Mouse (Mus musculus): ENCODE measurements at regions not wholly inside any gene's neighbourhood (a gene's known extent, or its start where the extent isn't known, plus 50 kb on each side); places are given as distances from the start of the nearest gene placed in this dataset.

DNA sequence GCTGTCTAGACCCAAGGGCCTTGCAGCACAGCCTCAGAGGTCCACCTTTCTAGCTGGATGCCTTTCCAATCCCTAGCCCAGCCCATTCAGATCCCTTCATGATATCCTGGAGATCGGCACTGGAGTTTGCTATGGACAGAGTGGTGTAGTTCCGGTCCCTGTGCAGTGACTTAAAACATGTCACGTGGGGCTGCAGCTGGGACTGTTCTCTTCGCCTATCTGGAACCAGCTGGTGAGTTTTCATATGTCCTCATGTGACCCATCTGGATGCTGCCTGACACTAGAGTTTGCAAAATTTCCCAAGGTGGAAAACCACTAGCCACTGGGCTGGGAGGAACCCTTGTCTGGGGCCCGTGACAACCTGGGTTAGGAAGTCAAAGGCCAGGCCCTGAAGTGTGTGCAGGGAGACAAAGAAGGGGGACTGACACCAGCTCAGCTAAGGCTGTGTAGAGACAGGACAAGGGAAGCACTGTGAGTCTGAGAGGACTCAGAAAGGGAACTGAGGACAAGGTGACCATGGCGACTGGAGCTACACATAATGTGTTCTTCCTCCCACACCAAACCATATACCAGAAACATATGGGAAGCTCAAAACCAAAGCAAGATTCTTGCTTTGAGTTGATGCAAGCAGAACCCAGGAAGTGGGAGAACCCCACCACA is 75.9 kb upstream of the Dazl start:
- Histone ChIP-seq H3K36me3 (replicated peaks; ENCODE audit: insufficient read depth, low read length) (no peaks in the 10 kb centered on the region), H3K27ac (ENCODE audit: low read depth) (no peak overlapping the region), H3K9me3 (ENCODE audit: low read length) (no peaks in the 10 kb centered on the region), H3K9ac (replicated peaks) (no peak overlapping the region), H3K27me3 (ENCODE audit: insufficient read depth, low read length) (no peaks in the 10 kb centered on the region), H3K4me2 (ENCODE audit: low read depth, low read length) (no peak overlapping the region), H3K4me1 (ENCODE audit: insufficient read depth) (peaks cover 8% of the 10 kb centered on the region), H3K4me3 (ENCODE audit: low read depth, low read length) (no peak overlapping the region)
- ATAC-seq (no peak), DNase-seq (no peak)
- no peak for TF ChIP-seq EP300 (IDR thresholded peaks at IDR 0.05; ENCODE audit: low read depth)
- 58% methylated on average over 6 of the region's 6 CpGs for WGBS (ENCODE audit: insufficient replicate concordance)

DNA sequence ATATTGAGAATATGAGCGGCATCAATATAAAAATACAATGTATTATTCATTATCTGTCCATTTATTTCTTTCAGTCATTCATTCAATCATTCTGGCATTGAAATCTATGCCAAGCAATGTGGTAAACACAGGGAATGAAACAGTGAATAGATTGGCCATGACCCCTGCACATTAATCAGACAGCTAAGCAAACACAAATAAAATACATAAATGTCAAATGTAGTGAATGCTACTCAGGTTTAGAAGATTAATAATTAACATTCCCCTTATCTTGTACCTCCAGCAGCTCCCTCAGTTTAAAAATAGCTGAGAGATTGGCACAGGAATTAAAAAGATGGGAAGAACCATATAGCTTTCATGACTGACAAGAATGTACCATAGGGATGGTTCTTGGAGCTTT is 77.0 kb upstream of the Dazl start:
- H3K4me1 ChIP-seq (ENCODE audit: insufficient read depth) = peaks cover 8% of the 10 kb centered on the region
- no peak for TF ChIP-seq EP300 (IDR thresholded peaks at IDR 0.05; ENCODE audit: low read depth)
- TF ChIP-seq CTCF (IDR thresholded peaks at IDR 0.05; ENCODE audit: low read depth) = no peak
- no peak for ATAC-seq
- H3K9ac ChIP-seq (replicated peaks) = no peak overlapping the region
- H3K36me3 ChIP-seq (replicated peaks; ENCODE audit: insufficient read depth, low read length) = no peaks in the 10 kb centered on the region
- DNase-seq = no peak
- H3K9me3 ChIP-seq (ENCODE audit: low read length) = no peaks in the 10 kb centered on the region
- 82% methylated on average over 1 of the region's 1 CpGs for WGBS (ENCODE audit: insufficient replicate concordance)
- H3K4me2 ChIP-seq (ENCODE audit: low read depth, low read length) = no peak overlapping the region
- no peaks in the 10 kb centered on the region for H3K27me3 ChIP-seq (ENCODE audit: insufficient read depth, low read length)
- H3K27ac ChIP-seq (ENCODE audit: low read depth) = no peak overlapping the region
- H3K4me3 ChIP-seq (ENCODE audit: low read depth, low read length) = no peak overlapping the region

DNA sequence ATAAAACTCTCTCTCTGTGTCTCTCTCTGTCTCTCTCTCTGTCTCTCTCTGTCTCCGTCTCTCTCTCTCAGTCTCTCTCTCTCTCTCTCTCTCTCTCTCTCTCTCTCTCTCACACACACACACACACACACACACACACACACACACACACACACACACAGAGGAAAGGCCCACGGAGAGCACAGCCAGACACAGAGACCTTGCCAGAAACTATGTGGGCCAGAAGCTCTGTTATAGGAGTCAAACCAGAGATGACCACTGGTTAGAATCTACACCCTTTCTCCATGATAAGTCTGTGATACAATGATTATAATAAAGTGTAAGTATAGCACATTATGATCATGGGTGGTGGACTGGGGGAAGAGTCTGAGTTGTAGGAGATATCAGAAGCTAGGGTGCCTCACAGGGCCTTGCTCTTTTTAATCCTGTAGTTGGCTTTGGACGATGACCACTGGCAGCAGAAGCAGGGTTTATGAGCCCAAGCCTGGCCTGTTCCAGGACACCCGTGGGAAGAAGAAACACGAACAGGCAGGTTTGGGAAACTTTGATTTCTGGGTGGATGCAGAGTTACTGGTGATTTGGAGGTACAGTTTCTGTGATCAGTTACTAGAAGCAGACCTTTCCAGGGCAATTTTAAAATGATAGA is 80.2 kb upstream of the Dazl start:
- no peak overlapping the region for H3K4me2 ChIP-seq (ENCODE audit: low read depth, low read length)
- H3K4me1 ChIP-seq (ENCODE audit: insufficient read depth) = peaks cover 17% of the 10 kb centered on the region
- WGBS (ENCODE audit: insufficient replicate concordance) = 66% methylated on average over 5 of the region's 5 CpGs
- no peak for TF ChIP-seq CTCF (IDR thresholded peaks at IDR 0.05; ENCODE audit: low read depth)
- TF ChIP-seq EP300 (IDR thresholded peaks at IDR 0.05; ENCODE audit: low read depth) = no peak
- H3K9ac ChIP-seq (replicated peaks) = no peak overlapping the region
- ATAC-seq = no peak
- H3K27ac ChIP-seq (ENCODE audit: low read depth) = no peak overlapping the region
- H3K9me3 ChIP-seq (ENCODE audit: low read length) = no peaks in the 10 kb centered on the region
- no peak overlapping the region for H3K4me3 ChIP-seq (ENCODE audit: low read depth, low read length)
- no peak for DNase-seq
- no peaks in the 10 kb centered on the region for H3K36me3 ChIP-seq (replicated peaks; ENCODE audit: insufficient read depth, low read length)
- no peaks in the 10 kb centered on the region for H3K27me3 ChIP-seq (ENCODE audit: insufficient read depth, low read length)

DNA sequence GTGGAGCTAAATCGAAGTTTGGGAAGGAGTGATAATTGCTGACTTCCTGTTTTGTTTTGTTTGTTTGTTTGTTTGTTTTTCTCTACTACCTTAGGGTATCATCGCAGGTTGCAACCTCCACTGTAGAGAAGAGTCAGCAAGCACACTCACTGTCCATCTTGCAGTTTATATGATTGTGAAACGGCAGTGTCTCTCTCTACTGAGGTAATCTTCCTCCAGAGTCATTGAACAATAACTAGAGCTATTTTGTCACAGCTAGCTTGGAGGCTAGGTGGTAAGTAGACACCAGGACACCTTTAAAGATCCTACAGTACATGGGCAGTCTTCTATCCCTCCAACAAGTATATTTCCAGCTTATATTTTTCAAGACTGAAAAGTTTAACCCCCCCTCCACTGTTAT is 82.0 kb upstream of the Dazl start:
- Histone ChIP-seq H3K9me3 (ENCODE audit: low read length) (no peaks in the 10 kb centered on the region), H3K36me3 (replicated peaks; ENCODE audit: insufficient read depth, low read length) (no peaks in the 10 kb centered on the region), H3K4me3 (ENCODE audit: low read depth, low read length) (no peak overlapping the region), H3K4me2 (ENCODE audit: low read depth, low read length) (no peak overlapping the region), H3K4me1 (ENCODE audit: insufficient read depth) (peaks cover 11% of the 10 kb centered on the region; the same call in 1 of the 2 replicates), H3K27ac (ENCODE audit: low read depth) (no peak overlapping the region), H3K9ac (replicated peaks) (no peak overlapping the region), H3K27me3 (ENCODE audit: insufficient read depth, low read length) (no peaks in the 10 kb centered on the region)
- ATAC-seq (no peak), DNase-seq (no peak)
- 52% methylated on average over 3 of the region's 3 CpGs for WGBS (ENCODE audit: insufficient replicate concordance)
- TF ChIP-seq EP300 (IDR thresholded peaks at IDR 0.05; ENCODE audit: low read depth) (no peak), CTCF (IDR thresholded peaks at IDR 0.05; ENCODE audit: low read depth) (no peak)

DNA sequence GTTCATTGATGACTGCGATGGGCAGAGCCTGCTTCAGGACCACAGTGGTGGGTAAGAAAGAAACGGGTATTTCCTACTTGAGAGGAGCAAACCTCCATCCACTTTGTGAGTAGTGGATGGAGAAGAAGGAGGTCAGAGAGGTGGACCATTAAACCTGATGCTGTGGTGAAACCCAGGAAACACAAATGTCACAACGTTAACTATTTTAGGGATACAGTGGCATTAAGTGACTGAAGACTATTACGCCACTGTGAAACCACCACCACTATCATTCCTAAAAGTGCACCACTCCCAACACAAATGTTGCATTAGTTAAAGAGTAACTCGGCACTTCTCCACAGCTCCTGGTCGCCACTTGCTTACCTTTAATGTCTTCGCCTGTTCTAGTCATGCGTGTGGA is 83.3 kb upstream of the Dazl start:
- H3K4me1 ChIP-seq (ENCODE audit: insufficient read depth) = peaks cover 9% of the 10 kb centered on the region; the same call in 1 of the 2 replicates
- H3K27ac ChIP-seq (ENCODE audit: low read depth) = no peak overlapping the region
- H3K27me3 ChIP-seq (ENCODE audit: insufficient read depth, low read length) = no peaks in the 10 kb centered on the region
- ATAC-seq (no peak), DNase-seq (no peak)
- no peak overlapping the region for H3K4me3 ChIP-seq (ENCODE audit: low read depth, low read length)
- H3K36me3 ChIP-seq (replicated peaks; ENCODE audit: insufficient read depth, low read length) = no peaks in the 10 kb centered on the region
- 64% methylated on average over 8 of the region's 8 CpGs for WGBS (ENCODE audit: insufficient replicate concordance)
- H3K4me2 ChIP-seq (ENCODE audit: low read depth, low read length) = no peak overlapping the region
- H3K9me3 ChIP-seq (ENCODE audit: low read length) = no peaks in the 10 kb centered on the region
- no peak for TF ChIP-seq EP300 (IDR thresholded peaks at IDR 0.05; ENCODE audit: low read depth)
- TF ChIP-seq CTCF (IDR thresholded peaks at IDR 0.05; ENCODE audit: low read depth) = no peak
- H3K9ac ChIP-seq (replicated peaks) = no peak overlapping the region

DNA sequence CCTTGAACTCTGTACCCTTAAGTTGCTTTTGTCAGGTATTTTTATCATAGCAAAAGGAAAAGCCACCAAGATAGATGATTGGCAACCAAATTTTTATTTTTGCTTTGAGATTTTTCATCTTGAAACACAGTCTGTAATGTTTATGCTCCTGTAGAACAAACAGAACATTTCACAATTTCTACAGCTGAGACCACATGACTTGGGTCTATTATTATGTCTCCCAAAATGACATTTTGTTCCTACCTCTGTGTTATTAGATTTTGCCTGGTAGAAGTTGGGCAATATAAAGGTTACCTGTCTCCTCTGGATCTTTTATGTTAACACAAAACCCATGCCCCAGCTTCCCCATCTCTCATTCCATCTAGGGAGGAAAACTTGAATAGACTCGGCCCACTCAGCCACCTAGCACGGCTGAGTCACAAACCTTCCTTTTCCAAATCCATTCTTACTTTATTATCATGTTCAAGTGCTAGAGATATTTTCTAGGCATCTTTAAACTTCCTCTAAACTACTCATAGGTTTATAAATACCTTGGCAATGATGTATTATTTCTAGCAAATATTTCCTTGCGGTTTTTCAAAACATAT is 84.8 kb upstream of the Dazl start:
- Histone ChIP-seq H3K4me2 (ENCODE audit: low read depth, low read length) (no peak overlapping the region), H3K4me1 (ENCODE audit: insufficient read depth) (peaks cover 9% of the 10 kb centered on the region; the same call in 1 of the 2 replicates), H3K4me3 (ENCODE audit: low read depth, low read length) (no peak overlapping the region), H3K9ac (replicated peaks) (no peak overlapping the region), H3K27ac (ENCODE audit: low read depth) (no peak overlapping the region), H3K9me3 (ENCODE audit: low read length) (no peaks in the 10 kb centered on the region), H3K36me3 (replicated peaks; ENCODE audit: insufficient read depth, low read length) (no peaks in the 10 kb centered on the region), H3K27me3 (ENCODE audit: insufficient read depth, low read length) (no peaks in the 10 kb centered on the region)
- WGBS (ENCODE audit: insufficient replicate concordance) = 85% methylated on average over 3 of the region's 3 CpGs
- peak; percentile 51; the same call in 1 of the 2 replicates for ATAC-seq
- DNase-seq = no peak
- TF ChIP-seq EP300 (IDR thresholded peaks at IDR 0.05; ENCODE audit: low read depth) (no peak), CTCF (IDR thresholded peaks at IDR 0.05; ENCODE audit: low read depth) (no peak)

All from liver, postnatal 0 days (tissue).